Mouse (Mus musculus) spleen, adult 18-20 months (tissue): ENCODE data around the gene Lhx8.

ENCODE experiments used
- DNase-seq, 2 experiments: peaks; one replicate each; pipeline ENCODE4 v3.0.0; 2022; ENCODE audit warnings: mixed read lengths in 2 of 2

Gene Lhx8

GRCm38 (mm10) chr3:154330181-154331002 lies at the start of gene Lhx8:
Gene Lhx8 (minus strand): TSS chr3:154330659.
- DNase-seq: peak in 1 of 2 experiments; percentile 7

- no peak for DNase-seq
Measured at GRCm38 (mm10) chr3:154373536-154373935, 43.1 kb upstream of the Lhx8 start.

DNA sequence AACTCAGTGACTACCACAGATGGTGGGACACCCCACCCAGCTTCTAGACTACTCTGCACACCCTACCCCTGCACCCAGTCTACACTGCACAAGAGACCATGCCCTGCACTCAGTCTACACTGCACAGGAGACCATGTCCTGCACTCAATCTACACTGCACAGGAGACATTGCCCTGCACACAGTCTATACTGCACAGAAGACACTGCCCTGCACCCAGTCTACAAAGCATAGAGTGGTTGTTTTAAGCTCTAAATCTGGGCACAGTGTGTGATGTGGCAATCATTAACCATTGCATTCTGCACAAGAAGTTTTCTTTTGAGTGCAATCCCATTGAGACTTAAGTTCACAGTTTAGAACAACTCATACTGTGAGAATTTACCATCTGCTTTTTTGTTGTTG lies 42.2 kb upstream of the Lhx8 start:
- no peak for DNase-seq

- no peak for DNase-seq
Measured at GRCm38 (mm10) chr3:154367327-154367726, 36.9 kb upstream of the Lhx8 start.

DNA sequence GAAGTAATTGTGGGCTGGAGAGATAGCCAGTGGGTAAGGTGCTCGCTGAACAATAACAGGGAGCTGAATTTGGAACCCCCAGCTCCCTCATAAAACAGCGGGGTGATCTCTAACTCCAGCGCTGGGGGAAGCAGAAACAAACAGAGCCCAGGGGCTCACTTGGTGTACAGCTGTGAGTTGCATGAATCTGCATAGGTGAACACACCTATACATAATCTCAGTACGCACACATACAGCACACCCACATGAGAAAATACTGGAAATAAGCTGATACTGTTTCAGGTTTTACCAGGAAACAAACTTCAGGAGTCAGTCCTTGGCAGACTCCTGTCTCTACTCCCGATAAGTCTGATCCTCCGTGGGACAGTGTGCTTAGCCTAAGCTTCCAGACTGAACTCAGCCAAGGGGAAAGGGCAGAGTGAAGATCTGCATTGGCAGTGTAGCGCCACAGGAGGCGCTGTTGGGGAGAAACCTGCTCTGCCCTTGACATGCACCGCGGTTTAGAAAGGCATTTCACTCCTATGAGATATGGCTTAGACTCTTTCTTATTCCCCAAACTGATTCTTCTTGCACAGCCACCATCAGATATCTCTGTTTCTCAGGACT lies 34.2 kb upstream of the Lhx8 start:
- DNase-seq: no peak

DNA sequence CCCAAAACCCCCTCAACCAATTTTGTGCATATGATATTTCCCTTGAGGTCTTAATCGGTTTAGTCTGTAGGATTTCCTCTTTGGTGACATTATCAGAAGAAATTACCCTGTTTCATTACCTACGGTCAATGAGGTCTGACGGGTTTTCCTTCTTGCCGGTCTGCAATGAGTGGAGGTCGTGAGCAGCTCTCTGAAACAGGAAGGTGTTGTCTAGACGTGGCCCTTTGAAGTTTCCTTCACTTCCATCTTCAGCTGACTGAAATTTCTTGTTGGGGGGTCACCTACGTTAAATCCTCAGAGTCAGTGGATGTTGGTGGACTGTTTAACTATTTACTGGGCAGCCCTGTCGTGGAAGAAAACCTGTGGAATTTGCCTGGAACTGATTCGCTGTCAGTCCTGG lies 33.0 kb upstream of the Lhx8 start:
- no peak for DNase-seq

- no peak for DNase-seq
Measured at GRCm38 (mm10) chr3:154359231-154359630, 28.8 kb upstream of the Lhx8 start.

GRCm38 (mm10) chr3:154340294-154340914 lies 9.9 kb upstream of the Lhx8 start:
- DNase-seq: no peak

DNA sequence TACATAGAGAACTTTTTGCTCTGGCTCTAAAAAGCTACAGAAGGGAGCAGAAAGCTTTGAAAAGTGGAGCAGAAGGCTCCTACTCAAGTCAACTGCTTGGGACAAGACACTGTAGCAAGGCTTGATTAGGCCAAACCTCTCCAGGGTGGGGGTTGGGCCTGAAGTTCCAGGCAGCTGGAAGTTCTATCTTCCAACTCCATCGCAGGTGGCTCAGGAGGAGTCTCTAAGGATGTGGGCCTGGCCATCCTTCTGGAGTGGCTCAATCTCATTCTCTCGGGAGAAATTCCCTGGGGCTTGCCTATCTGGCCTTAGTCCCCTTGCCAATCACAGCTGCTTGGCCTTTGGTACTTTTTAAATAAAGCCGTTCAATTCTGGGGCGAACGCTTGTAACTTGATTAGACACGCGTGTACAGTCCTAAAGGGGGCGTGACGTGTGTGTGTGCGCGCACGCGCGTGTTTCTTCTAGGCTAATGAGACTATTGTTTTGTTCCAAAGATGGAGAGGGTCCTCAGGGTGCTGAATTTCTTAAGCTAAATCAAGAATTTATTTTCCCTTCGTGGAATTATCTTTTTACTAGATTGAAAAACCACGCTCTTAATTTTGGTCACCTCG lies 9.3 kb upstream of the Lhx8 start:
- DNase-seq: no peak

DNA sequence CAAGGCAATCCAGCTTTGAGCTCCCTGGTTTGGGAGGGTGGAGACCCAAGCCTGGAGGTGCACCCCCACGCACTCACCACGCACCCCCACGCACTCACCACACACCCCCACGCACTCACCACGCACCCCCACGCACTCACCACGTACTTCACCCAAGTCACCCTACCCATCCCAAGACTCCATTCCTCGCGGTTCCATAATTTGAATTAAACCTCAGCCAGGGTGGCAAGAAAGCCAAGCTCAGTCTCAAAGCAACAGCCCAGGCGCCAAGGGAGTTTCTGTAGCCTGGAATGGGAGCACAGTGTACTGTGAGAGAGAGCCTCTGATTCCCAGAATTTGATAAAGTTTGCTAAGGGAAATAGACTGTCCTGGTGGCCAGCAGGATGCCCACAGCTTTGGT lies 4.3 kb upstream of the Lhx8 start:
- no peak for DNase-seq

DNA sequence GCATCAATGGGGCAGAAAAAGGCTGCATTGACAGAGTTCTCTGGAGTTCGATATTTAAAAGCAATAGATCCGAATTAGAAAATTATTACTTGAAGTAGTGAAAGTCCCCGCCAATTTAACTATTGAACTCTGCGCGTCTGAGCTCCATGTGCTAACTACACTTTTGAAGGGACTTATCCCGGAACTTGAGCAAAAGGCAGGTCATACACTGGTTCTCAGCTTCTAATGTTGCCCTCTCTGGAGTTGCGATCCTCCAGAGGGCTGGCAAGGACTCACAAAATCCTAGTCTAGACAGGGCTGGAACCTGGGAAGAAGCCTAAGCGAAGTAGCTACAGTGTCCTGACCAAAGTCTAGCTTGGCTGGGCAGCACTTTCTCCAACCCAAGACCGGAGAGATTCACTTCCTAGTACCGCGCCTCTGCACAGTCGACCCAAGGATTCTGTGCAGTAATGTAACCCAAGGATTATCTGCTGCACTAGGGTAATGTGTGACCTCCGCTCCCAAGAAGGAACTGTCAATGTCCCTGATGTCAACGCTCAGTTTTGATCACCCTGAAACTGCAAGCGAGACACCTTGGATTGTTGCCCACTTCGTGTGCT lies 3.0 kb upstream of the Lhx8 start:
- no peak for DNase-seq

- DNase-seq: no peak
Measured at GRCm38 (mm10) chr3:154332941-154333340, 2.5 kb upstream of the Lhx8 start.

DNA sequence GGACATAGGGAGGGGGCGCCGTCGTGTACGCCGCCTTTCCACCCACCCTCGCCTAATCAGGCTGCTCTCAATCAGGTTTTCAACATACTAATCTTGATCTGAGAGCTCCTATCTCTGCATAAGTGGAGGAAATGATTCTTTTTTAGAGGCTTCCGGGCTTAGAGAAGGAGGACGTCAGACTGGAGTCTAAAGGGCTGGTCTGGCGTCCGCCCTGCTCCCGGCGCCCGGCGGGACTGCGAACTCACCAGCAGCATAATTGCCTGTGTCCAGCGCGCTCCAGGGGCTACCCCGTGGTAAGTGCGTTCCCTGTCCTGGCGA lies 1.7 kb upstream of the Lhx8 start:
- no peak for DNase-seq

DNA sequence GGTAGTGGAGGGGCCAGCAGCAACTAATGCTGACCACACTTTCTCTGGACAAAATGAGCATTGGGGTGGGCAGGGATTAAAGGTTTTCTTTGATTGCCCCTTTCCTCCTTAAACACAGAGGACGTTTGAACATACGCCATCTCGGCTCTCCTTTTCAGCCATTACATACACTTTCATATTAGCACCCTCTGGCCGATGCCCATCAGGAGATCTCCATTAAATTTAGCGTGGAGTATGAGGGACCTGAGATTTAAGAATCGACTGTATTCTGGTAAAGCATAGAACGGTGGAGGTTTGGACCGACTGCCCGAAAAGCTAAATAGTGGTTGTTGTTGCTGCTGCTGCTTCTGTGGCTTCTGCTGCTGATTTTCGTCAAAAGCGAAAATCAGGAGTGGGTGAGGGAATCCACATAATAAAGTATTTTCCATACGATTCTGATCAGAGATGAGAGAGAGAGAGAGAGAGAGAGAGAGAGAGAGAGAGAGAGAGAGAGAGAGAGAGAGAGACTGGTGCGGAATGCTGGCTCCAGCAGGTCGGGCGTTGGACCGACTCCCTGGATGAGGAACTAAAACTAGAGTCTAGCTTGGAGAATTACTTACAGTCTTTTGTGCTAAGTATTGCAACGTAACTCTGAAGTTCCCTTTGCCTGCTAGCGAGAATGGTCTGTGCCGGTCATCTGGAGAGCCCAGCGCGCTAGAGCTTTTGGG lies 1.2 kb upstream of the Lhx8 start:
- DNase-seq: no peak

GRCm38 (mm10) chr3:154331003-154331340 lies 513 bp upstream of the Lhx8 start:
- DNase-seq: no peak

DNA sequence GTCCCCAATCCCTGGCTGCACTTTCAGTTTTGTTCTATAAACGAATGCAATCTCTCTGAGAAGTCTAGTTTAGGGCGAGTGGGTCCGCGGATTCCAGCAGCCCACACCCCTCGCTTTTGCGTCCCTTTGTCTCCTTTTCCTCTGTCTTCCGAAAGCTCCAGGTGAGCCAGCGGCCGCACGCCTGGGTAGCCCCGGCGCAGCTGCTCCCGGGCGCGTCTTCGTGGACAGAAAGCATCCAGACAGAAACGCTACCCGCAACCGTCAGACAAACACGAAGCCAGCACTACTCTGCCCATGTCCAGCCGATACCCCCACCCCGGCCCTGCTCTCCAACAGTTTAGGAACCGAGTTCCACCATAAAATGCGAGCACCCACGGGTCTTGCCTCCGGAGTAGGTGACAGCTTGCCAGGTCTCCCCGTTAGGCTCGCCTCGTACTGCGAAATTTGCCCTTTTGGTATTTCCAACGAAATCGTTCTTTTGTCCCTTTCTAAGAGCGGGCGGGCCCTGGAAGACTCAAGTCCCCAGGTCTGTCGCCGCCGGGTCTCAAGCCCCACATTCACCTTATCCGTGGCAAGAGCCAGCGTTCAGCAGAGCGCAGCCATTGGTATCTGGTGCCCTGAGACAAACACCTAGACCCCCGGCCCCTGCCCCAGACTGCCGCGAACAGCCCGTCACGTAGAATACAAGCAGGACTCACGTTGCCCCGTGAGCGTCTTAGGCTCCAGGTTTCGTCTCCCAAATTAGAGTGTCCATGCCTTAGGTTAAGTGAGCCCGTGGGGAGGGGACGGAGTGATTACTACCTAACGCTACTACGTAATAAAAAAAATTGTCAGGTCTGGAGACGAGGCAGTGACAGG lies 907 bp downstream of the Lhx8 start:
- no peak for DNase-seq

- DNase-seq: no peak
Measured at GRCm38 (mm10) chr3:154328721-154329322, 1.6 kb downstream of the Lhx8 start.

GRCm38 (mm10) chr3:154327883-154328720 lies 2.4 kb downstream of the Lhx8 start:
- DNase-seq: no peak

DNA sequence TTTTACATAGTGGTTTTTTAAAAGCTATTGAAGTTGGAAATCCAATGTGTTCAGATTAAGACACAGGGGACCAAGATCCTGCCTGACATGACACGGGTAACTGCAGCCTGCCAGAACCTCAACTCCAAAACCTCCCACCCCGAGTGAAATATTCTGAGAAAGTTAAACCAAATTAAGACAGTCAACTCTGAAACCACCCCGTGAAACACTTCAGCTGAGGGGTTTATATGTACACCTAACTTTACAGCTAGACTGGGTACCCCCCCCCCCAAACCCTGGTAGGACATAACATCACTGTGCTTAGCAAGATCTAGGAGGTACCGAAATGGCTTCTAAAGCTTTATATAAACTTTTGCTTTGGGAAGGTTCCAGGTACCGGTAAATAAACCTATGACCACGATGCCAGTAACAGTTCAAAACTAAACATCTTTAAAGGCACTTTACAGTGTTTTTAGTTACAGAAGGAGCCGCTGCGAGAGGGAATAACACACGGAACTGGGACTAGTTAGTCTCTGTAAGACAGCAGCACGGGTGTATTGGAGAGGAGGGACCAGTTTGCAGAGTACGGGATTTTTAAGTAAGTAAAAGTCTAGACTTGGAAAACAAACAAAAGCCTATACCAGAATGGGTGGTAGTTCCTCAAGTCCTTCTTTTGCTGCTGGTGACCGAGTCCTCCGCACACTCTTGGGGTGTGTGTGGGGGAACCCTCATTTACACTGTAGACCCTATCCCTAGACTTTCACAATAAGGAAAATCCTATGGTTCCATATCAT lies 3.2 kb downstream of the Lhx8 start:
- DNase-seq: no peak
